Mouse (Mus musculus) brain, embryonic 14.5 days (tissue): Measurements from ENCODE around the gene Myom1. TPM values are rescaled to one million over a fixed set of nuclear protein-coding genes. Genes with fewer than 3 reads are reported as not detected.

Experiments used
- DNase-seq: peaks from one replicate; pipeline ENCODE4 v3.0.0-alpha.2; 2011; ENCODE audit warnings: low read depth
- CTCF ChIP-seq: fragments of 200-500 bp; IDR thresholded peaks from 2 replicates; pipeline ENCODE4 v1.5.1; 2012; ENCODE audit warnings: inconsistent platforms, mild to moderate bottlenecking, moderate library complexity, borderline replicate concordance; ENCODE audit not compliant: insufficient read depth, insufficient read length; ENCODE audit errors: extremely low read depth
- POLR2A ChIP-seq: fragments of 200-500 bp; IDR thresholded peaks from 2 replicates; pipeline ENCODE4 v1.6.1; 2012; ENCODE audit warnings: mild to moderate bottlenecking, inconsistent platforms, borderline replicate concordance; ENCODE audit not compliant: poor library complexity, insufficient read depth, insufficient read length, severe bottlenecking; ENCODE audit errors: extremely low read depth
- polyA plus RNA-seq: library from polyadenylated mRNA; depleted of rRNA; stranded (reverse); fragments of >200 nt; gene quantifications from 2 replicates; pipeline ENCODE4 v1.2.3, GENCODE M21; 2012

The Myom1 gene
- polyA plus RNA-seq, 1 experiment, result 2.3 TPM

GRCm38 (mm10) chr17:70979345-70980223, 22.8 kb upstream of the Myom1 start:
- TF ChIP-seq POLR2A, result no peak
- no peak for TF ChIP-seq CTCF
- DNase-seq, result no peak

GRCm38 (mm10) chr17:70985501-70986354, 16.7 kb upstream of the Myom1 start:
- DNase-seq, result no peak
- no peak for TF ChIP-seq CTCF
- TF ChIP-seq POLR2A, result no peak

GRCm38 (mm10) chr17:70986355-70986740, 16.1 kb upstream of the Myom1 start:
- TF ChIP-seq CTCF (no peak), POLR2A (no peak)

GRCm38 (mm10) chr17:70986831-70987660, 15.4 kb upstream of the Myom1 start:
- TF ChIP-seq CTCF, result no peak
- TF ChIP-seq POLR2A, result no peak
- DNase-seq, result no peak

More at GRCm38 (mm10) chr17:70986355-70986740, 16.1 kb upstream of the Myom1 start:
- no peak for DNase-seq

GRCm38 (mm10) chr17:70988337-70988767, 14.1 kb upstream of the Myom1 start:
- DNase-seq, result no peak
- no peak for TF ChIP-seq CTCF

- TF ChIP-seq POLR2A (no peak), CTCF (no peak)
Measured at GRCm38 (mm10) chr17:70989430-70989829, 13.0 kb upstream of the Myom1 start.

GRCm38 (mm10) chr17:70989991-70990390, 12.4 kb upstream of the Myom1 start:
- DNase-seq, result peak; percentile 69
- TF ChIP-seq CTCF, result no peak
- no peak for TF ChIP-seq POLR2A

More at GRCm38 (mm10) chr17:70989430-70989829, 13.0 kb upstream of the Myom1 start:
- no peak for DNase-seq

- peak; percentile 75 for TF ChIP-seq POLR2A
- no peak for TF ChIP-seq CTCF
- peak; percentile 94 for DNase-seq
Measured at GRCm38 (mm10) chr17:70990403-70991303, 11.8 kb upstream of the Myom1 start.

GRCm38 (mm10) chr17:70991706-70992625, 10.5 kb upstream of the Myom1 start:
- peak; percentile 26 for DNase-seq
- TF ChIP-seq POLR2A, result no peak
